Mouse (Mus musculus): Measurements from ENCODE around the gene Osbp2. TPM values are rescaled to one million over a fixed set of nuclear protein-coding genes. Genes with fewer than 3 reads are reported as not detected.

The Osbp2 gene
- polyA plus RNA-seq, 1 experiment from 2014 or later: 2.1 TPM

- Histone ChIP-seq H3K27ac (no peak overlapping the region), H3K4me3 (no peak overlapping the region), H3K9me3 (no peaks in the 10 kb centered on the region), H3K9ac (no peak overlapping the region), H3K4me1 (peaks cover 9% of the 10 kb centered on the region; the same call in 1 of the 2 replicates), H3K4me2 (replicated peaks) (no peak overlapping the region), H3K27me3 (peaks cover 40% of the 10 kb centered on the region), H3K36me3 (no peaks in the 10 kb centered on the region)
- WGBS: 83% methylated on average over 8 of the region's 8 CpGs
- no peak for ATAC-seq (ENCODE audit: insufficient number of reproducible peaks, insufficient read depth, low FRiP score, low TSS enrichment)
These were observed 90.6 kb downstream of the Osbp2 start for GRCm38 (mm10) chr11:3773136-3773535.

GRCm38 (mm10) chr11:3771348-3771747, 92.4 kb downstream of the Osbp2 start:
- peaks cover 9% of the 10 kb centered on the region; the same call in 1 of the 2 replicates for H3K4me1 ChIP-seq
- H3K4me2 ChIP-seq (replicated peaks): no peak overlapping the region
- no peak overlapping the region for H3K9ac ChIP-seq
- H3K27ac ChIP-seq: no peak overlapping the region
- WGBS: 46% methylated on average over 6 of the region's 6 CpGs
- no peaks in the 10 kb centered on the region for H3K9me3 ChIP-seq
- H3K36me3 ChIP-seq: no peaks in the 10 kb centered on the region
- no peak for ATAC-seq (ENCODE audit: insufficient number of reproducible peaks, insufficient read depth, low FRiP score, low TSS enrichment)
- H3K4me3 ChIP-seq: no peak overlapping the region
- peaks cover 34% of the 10 kb centered on the region for H3K27me3 ChIP-seq

- no peak overlapping the region for H3K4me2 ChIP-seq (replicated peaks)
- H3K9ac ChIP-seq: no peak overlapping the region
- no peak for ATAC-seq (ENCODE audit: insufficient number of reproducible peaks, insufficient read depth, low FRiP score, low TSS enrichment)
- H3K27me3 ChIP-seq: peaks cover 10% of the 10 kb centered on the region; the same call in 1 of the 2 replicates
- H3K4me3 ChIP-seq: no peak overlapping the region
- H3K4me1 ChIP-seq: no peaks in the 10 kb centered on the region
- H3K9me3 ChIP-seq: no peaks in the 10 kb centered on the region
- 88% methylated on average over 5 of the region's 5 CpGs for WGBS
- no peak overlapping the region for H3K27ac ChIP-seq
- H3K36me3 ChIP-seq: no peaks in the 10 kb centered on the region
These were observed 95.9 kb downstream of the Osbp2 start for GRCm38 (mm10) chr11:3767830-3768229.

GRCm38 (mm10) chr11:3766964-3767363, 96.7 kb downstream of the Osbp2 start:
- Histone ChIP-seq H3K27me3 (peaks cover 19% of the 10 kb centered on the region), H3K4me3 (no peak overlapping the region), H3K9me3 (no peaks in the 10 kb centered on the region), H3K9ac (no peak overlapping the region), H3K36me3 (no peaks in the 10 kb centered on the region), H3K27ac (no peak overlapping the region), H3K4me1 (peaks cover 5% of the 10 kb centered on the region), H3K4me2 (replicated peaks) (no peak overlapping the region)
- 65% methylated on average over 8 of the region's 8 CpGs for WGBS
- ATAC-seq (ENCODE audit: insufficient number of reproducible peaks, insufficient read depth, low FRiP score, low TSS enrichment): no peak

GRCm38 (mm10) chr11:3764352-3764751, 99.4 kb downstream of the Osbp2 start:
- Histone ChIP-seq H3K27me3 (peaks cover 38% of the 10 kb centered on the region), H3K36me3 (no peaks in the 10 kb centered on the region), H3K9me3 (no peaks in the 10 kb centered on the region), H3K4me2 (replicated peaks) (no peak overlapping the region), H3K4me1 (peaks cover 5% of the 10 kb centered on the region), H3K9ac (no peak overlapping the region), H3K27ac (no peak overlapping the region), H3K4me3 (no peak overlapping the region)
- ATAC-seq (ENCODE audit: insufficient number of reproducible peaks, insufficient read depth, low FRiP score, low TSS enrichment): no peak
- 57% methylated on average over 4 of the region's 4 CpGs for WGBS

GRCm38 (mm10) chr11:3761775-3762501, 101.8 kb downstream of the Osbp2 start:
- H3K27ac ChIP-seq: no peak overlapping the region
- H3K4me2 ChIP-seq (replicated peaks): peak overlapping the region; percentile 94
- peak overlapping the region; percentile 53 for H3K4me3 ChIP-seq
- no peaks in the 10 kb centered on the region for H3K9me3 ChIP-seq
- H3K9ac ChIP-seq: peak overlapping the region; percentile 56
- H3K4me1 ChIP-seq: peaks cover 5% of the 10 kb centered on the region
- peaks cover 38% of the 10 kb centered on the region for H3K27me3 ChIP-seq
- no peaks in the 10 kb centered on the region for H3K36me3 ChIP-seq
- ATAC-seq (ENCODE audit: insufficient number of reproducible peaks, insufficient read depth, low FRiP score, low TSS enrichment): no peak
- under 1% methylated on average over 89 of the region's 90 CpGs for WGBS

- Histone ChIP-seq H3K4me2 (replicated peaks) (peak overlapping the region; percentile 94), H3K36me3 (no peaks in the 10 kb centered on the region), H3K27ac (no peak overlapping the region), H3K9me3 (no peaks in the 10 kb centered on the region), H3K4me1 (peaks cover 5% of the 10 kb centered on the region), H3K4me3 (peak overlapping the region; percentile 53), H3K27me3 (peaks cover 38% of the 10 kb centered on the region), H3K9ac (peak overlapping the region; percentile 56)
- no peak for ATAC-seq (ENCODE audit: insufficient number of reproducible peaks, insufficient read depth, low FRiP score, low TSS enrichment)
- 6% methylated on average over 11 of the region's 11 CpGs for WGBS
These were observed 102.4 kb downstream of the Osbp2 start for GRCm38 (mm10) chr11:3761339-3761738.

- H3K27me3 ChIP-seq: peaks cover 38% of the 10 kb centered on the region
These were observed 104.3 kb downstream of the Osbp2 start for GRCm38 (mm10) chr11:3759433-3759832.

GRCm38 (mm10) chr11:3755341-3755740, 108.4 kb downstream of the Osbp2 start:
- Histone ChIP-seq H3K4me1 (no peaks in the 10 kb centered on the region), H3K27ac (no peak overlapping the region), H3K4me2 (replicated peaks) (no peak overlapping the region), H3K36me3 (no peaks in the 10 kb centered on the region), H3K9me3 (no peaks in the 10 kb centered on the region), H3K27me3 (peaks cover 5% of the 10 kb centered on the region; the same call in 1 of the 2 replicates), H3K4me3 (no peak overlapping the region), H3K9ac (no peak overlapping the region)
- ATAC-seq (ENCODE audit: insufficient number of reproducible peaks, insufficient read depth, low FRiP score, low TSS enrichment): no peak
- 47% methylated on average over 4 of the region's 4 CpGs for WGBS

More at GRCm38 (mm10) chr11:3759433-3759832, 104.3 kb downstream of the Osbp2 start:
- H3K27ac ChIP-seq: no peak overlapping the region
- H3K4me3 ChIP-seq: no peak overlapping the region
- ATAC-seq (ENCODE audit: insufficient number of reproducible peaks, insufficient read depth, low FRiP score, low TSS enrichment): no peak
- H3K4me1 ChIP-seq: peaks cover 5% of the 10 kb centered on the region
- 71% methylated on average over 5 of the region's 5 CpGs for WGBS
- no peaks in the 10 kb centered on the region for H3K36me3 ChIP-seq
- H3K9me3 ChIP-seq: no peaks in the 10 kb centered on the region
- no peak overlapping the region; the same call in 1 of the 2 replicates for H3K9ac ChIP-seq
- H3K4me2 ChIP-seq (replicated peaks): no peak overlapping the region

- Histone ChIP-seq H3K9ac (no peak overlapping the region), H3K4me1 (no peaks in the 10 kb centered on the region), H3K4me2 (replicated peaks) (no peak overlapping the region), H3K36me3 (no peaks in the 10 kb centered on the region), H3K9me3 (no peaks in the 10 kb centered on the region), H3K4me3 (no peak overlapping the region), H3K27me3 (no peaks in the 10 kb centered on the region), H3K27ac (no peak overlapping the region)
- ATAC-seq (ENCODE audit: insufficient number of reproducible peaks, insufficient read depth, low FRiP score, low TSS enrichment): no peak
- WGBS: 73% methylated on average over 7 of the region's 7 CpGs
These were observed 109.0 kb downstream of the Osbp2 start for GRCm38 (mm10) chr11:3754685-3755084.

- no peak overlapping the region for H3K27ac ChIP-seq
- no peak overlapping the region for H3K9ac ChIP-seq
- no peaks in the 10 kb centered on the region for H3K4me1 ChIP-seq
- ATAC-seq (ENCODE audit: insufficient number of reproducible peaks, insufficient read depth, low FRiP score, low TSS enrichment): no peak
- H3K4me2 ChIP-seq (replicated peaks): no peak overlapping the region
- 57% methylated on average over 9 of the region's 9 CpGs for WGBS
- H3K27me3 ChIP-seq: no peaks in the 10 kb centered on the region
- H3K36me3 ChIP-seq: no peaks in the 10 kb centered on the region
- H3K9me3 ChIP-seq: no peaks in the 10 kb centered on the region
- no peak overlapping the region for H3K4me3 ChIP-seq
These were observed 109.8 kb downstream of the Osbp2 start for GRCm38 (mm10) chr11:3753897-3754296.

- H3K4me3 ChIP-seq: no peak overlapping the region
These were observed 110.9 kb downstream of the Osbp2 start for GRCm38 (mm10) chr11:3752766-3753165.

More at GRCm38 (mm10) chr11:3752766-3753165, 110.9 kb downstream of the Osbp2 start:
- H3K27me3 ChIP-seq: no peaks in the 10 kb centered on the region
- H3K36me3 ChIP-seq: no peaks in the 10 kb centered on the region
- ATAC-seq (ENCODE audit: insufficient number of reproducible peaks, insufficient read depth, low FRiP score, low TSS enrichment): no peak
- no peaks in the 10 kb centered on the region for H3K9me3 ChIP-seq
- no peak overlapping the region for H3K9ac ChIP-seq
- no peak overlapping the region for H3K27ac ChIP-seq
- H3K4me1 ChIP-seq: no peaks in the 10 kb centered on the region
- no peak overlapping the region for H3K4me2 ChIP-seq (replicated peaks)
- 71% methylated on average over 3 of the region's 3 CpGs for WGBS

Measured in embryonic facial prominence, embryonic 12.5 days (tissue).